Mouse (Mus musculus) brain, embryonic 14.5 days (tissue): ENCODE results near the gene Cntn5.

ENCODE experiments used
- CTCF ChIP-seq: fragments of 200-500 bp; IDR thresholded peaks from 2 replicates; pipeline ENCODE4 v1.5.1; 2012; ENCODE audit warnings: inconsistent platforms, mild to moderate bottlenecking, moderate library complexity, borderline replicate concordance; ENCODE audit not compliant: insufficient read depth, insufficient read length; ENCODE audit errors: extremely low read depth
- POLR2A ChIP-seq: fragments of 200-500 bp; IDR thresholded peaks from 2 replicates; pipeline ENCODE4 v1.6.1; 2012; ENCODE audit warnings: mild to moderate bottlenecking, inconsistent platforms, borderline replicate concordance; ENCODE audit not compliant: poor library complexity, insufficient read depth, insufficient read length, severe bottlenecking; ENCODE audit errors: extremely low read depth

GRCm38 (mm10) chr9:10348222-10348621, 556.4 kb downstream of the Cntn5 start:
- TF ChIP-seq CTCF (no peak), POLR2A (no peak)
